Mouse (Mus musculus) CH12.LX (cell line): Measurements from ENCODE around the gene Krt28.

Experiments used
- CHD2 ChIP-seq: IDR thresholded peaks from 2 replicates; pipeline ENCODE4 v1.6.1; 2011; ENCODE audit warnings: low read length, improper control_type of control experiment
- CTCF ChIP-seq, 2 experiments: IDR thresholded peaks in 1 of 2; conservative IDR thresholded peaks in 1 of 2; 2 replicates each; pipeline ENCODE4 v1.5.1; 2011 to 2012; ENCODE audit warnings: low read depth in 2 of 2, low read length in 2 of 2, improper control_type of control experiment in 1 of 2, inconsistent platforms in 1 of 2, mild to moderate bottlenecking in 1 of 2, moderate library complexity in 1 of 2
- E2F4 ChIP-seq: IDR thresholded peaks from 2 replicates; pipeline ENCODE4 v1.6.1; 2011; ENCODE audit warnings: low read depth, low read length, improper control_type of control experiment; ENCODE audit not compliant: insufficient replicate concordance
- EP300 ChIP-seq: IDR thresholded peaks from 2 replicates; pipeline ENCODE4 v1.6.1; 2011; ENCODE audit warnings: low read length, improper control_type of control experiment
- HCFC1 ChIP-seq: IDR thresholded peaks from 2 replicates; pipeline ENCODE4 v1.6.1; 2012; ENCODE audit warnings: low read depth, mild to moderate bottlenecking, inconsistent platforms, low read length, improper control_type of control experiment
- MAX ChIP-seq: IDR thresholded peaks from 2 replicates; pipeline ENCODE4 v1.6.1; 2011; ENCODE audit warnings: low read length, improper control_type of control experiment
- MXI1 ChIP-seq: IDR thresholded peaks from 2 replicates; pipeline ENCODE4 v1.6.1; 2011; ENCODE audit warnings: mild to moderate bottlenecking, low read depth, low read length, improper control_type of control experiment
- MYC ChIP-seq: IDR thresholded peaks from 2 replicates; pipeline ENCODE4 v1.6.1; 2011; ENCODE audit warnings: low read depth, mild to moderate bottlenecking, improper control_type of control experiment, low read length
- NELFE ChIP-seq: IDR thresholded peaks from 2 replicates; pipeline ENCODE4 v1.6.1; 2011; ENCODE audit warnings: low read depth, low read length, improper control_type of control experiment
- POLR2A ChIP-seq: IDR thresholded peaks from 2 replicates; pipeline ENCODE4 v1.6.1; 2011; ENCODE audit warnings: low read depth, mild to moderate bottlenecking, improper control_type of control experiment, low read length
- TBP ChIP-seq: conservative IDR thresholded peaks from 2 replicates; pipeline ENCODE4 v1.6.1; 2011; ENCODE audit warnings: low read depth, low read length, improper control_type of control experiment
- TCF12 ChIP-seq: IDR thresholded peaks from 2 replicates; pipeline ENCODE4 v1.6.1; 2014; ENCODE audit warnings: low read depth, mild to moderate bottlenecking, inconsistent platforms, low read length, improper control_type of control experiment
- USF1 ChIP-seq: IDR thresholded peaks from 2 replicates; pipeline ENCODE4 v1.6.1; 2014; ENCODE audit warnings: low read depth, mild to moderate bottlenecking, inconsistent platforms, low read length, improper control_type of control experiment
- ZKSCAN1 ChIP-seq: IDR thresholded peaks from 2 replicates; pipeline ENCODE4 v1.6.1; 2012; ENCODE audit warnings: low read depth, inconsistent platforms, low read length, improper control_type of control experiment, borderline replicate concordance

GRCm38 (mm10) chr11:99398084-99398483 lies 23.4 kb upstream of the Krt28 start:
- TF ChIP-seq CTCF (conservative IDR thresholded peaks at IDR 0.05 in 1 of 2, IDR thresholded peaks at IDR 0.05 in 1 of 2; ENCODE audit: low read depth in 2 of 2, low read length in 2 of 2) (no peak), POLR2A (no peak), TCF12 (no peak), ZKSCAN1 (no peak), MXI1 (no peak), MAX (no peak), HCFC1 (no peak), CHD2 (no peak), TBP (no peak), MYC (no peak), E2F4 (no peak), EP300 (no peak), NELFE (no peak), USF1 (no peak)
